Mouse (Mus musculus): ENCODE results near the gene Tasp1. TPM values are rescaled to one million over a fixed set of nuclear protein-coding genes. Genes with fewer than 3 reads are reported as not detected.

The Tasp1 gene
- polyA plus RNA-seq (2015; fragmentation: Nextera tagmentation; extraction: Ambion mirVana), result 22.4 and 24.4 TPM in 2 replicates

- under 1% methylated on average over 68 of the region's 68 CpGs for WGBS
Observed at GRCm38 (mm10) chr2:140066353-140067314, at the start of gene Tasp1. Gene Tasp1, minus strand, starts transcription at chr2:140066805.

GRCm38 (mm10) chr2:140113851-140114250, 47.2 kb upstream of the Tasp1 start:
- Histone ChIP-seq H3K27ac (replicated peaks) (no peak overlapping the region), H3K27me3 (no peaks in the 10 kb centered on the region), H3K9me3 (replicated peaks) (no peaks in the 10 kb centered on the region), H3K4me2 (replicated peaks) (no peak overlapping the region), H3K4me1 (no peaks in the 10 kb centered on the region), H3K36me3 (no peaks in the 10 kb centered on the region), H3K4me3 (replicated peaks) (no peak overlapping the region), H3K9ac (no peak overlapping the region)
- 72% methylated on average over 8 of the region's 8 CpGs for WGBS
- ATAC-seq (ENCODE audit: insufficient number of reproducible peaks, low FRiP score, low TSS enrichment, low read depth), result no peak

More at GRCm38 (mm10) chr2:140066353-140067314, at the start of gene Tasp1:
- H3K4me2 ChIP-seq (replicated peaks), result peak within 1 kb of the TSS; percentile 83
- H3K27me3 ChIP-seq, result no peaks in the 10 kb centered on the region
- H3K27ac ChIP-seq (replicated peaks), result peak within 1 kb of the TSS; percentile 87
- H3K36me3 ChIP-seq, result no peaks in the 10 kb centered on the region
- peak within 1 kb of the TSS; percentile 98 for H3K4me3 ChIP-seq (replicated peaks)
- peaks cover 12% of the 10 kb centered on the region; the same call in 1 of the 2 replicates for H3K4me1 ChIP-seq
- peak; percentile 99 for ATAC-seq (ENCODE audit: insufficient number of reproducible peaks, low FRiP score, low TSS enrichment, low read depth)
- peak within 1 kb of the TSS; percentile 89 for H3K9ac ChIP-seq
- no peaks in the 10 kb centered on the region for H3K9me3 ChIP-seq (replicated peaks)

GRCm38 (mm10) chr2:140108945-140109344, 42.3 kb upstream of the Tasp1 start:
- Histone ChIP-seq H3K4me1 (no peaks in the 10 kb centered on the region), H3K4me2 (replicated peaks) (no peak overlapping the region), H3K27me3 (no peaks in the 10 kb centered on the region), H3K9me3 (replicated peaks) (no peaks in the 10 kb centered on the region), H3K36me3 (no peaks in the 10 kb centered on the region), H3K9ac (no peak overlapping the region), H3K27ac (replicated peaks) (no peak overlapping the region), H3K4me3 (replicated peaks) (no peak overlapping the region)
- 41% methylated on average over 1 of the region's 1 CpGs for WGBS
- ATAC-seq (ENCODE audit: insufficient number of reproducible peaks, low FRiP score, low TSS enrichment, low read depth), result no peak

GRCm38 (mm10) chr2:140107641-140108040, 41.0 kb upstream of the Tasp1 start:
- WGBS, result 82% methylated on average over 4 of the region's 4 CpGs
- Histone ChIP-seq H3K4me3 (replicated peaks) (no peak overlapping the region), H3K27me3 (no peaks in the 10 kb centered on the region), H3K9me3 (replicated peaks) (no peaks in the 10 kb centered on the region), H3K4me2 (replicated peaks) (no peak overlapping the region), H3K27ac (replicated peaks) (no peak overlapping the region), H3K36me3 (no peaks in the 10 kb centered on the region), H3K4me1 (no peaks in the 10 kb centered on the region), H3K9ac (no peak overlapping the region)
- ATAC-seq (ENCODE audit: insufficient number of reproducible peaks, low FRiP score, low TSS enrichment, low read depth), result no peak

GRCm38 (mm10) chr2:140104951-140105350, 38.3 kb upstream of the Tasp1 start:
- Histone ChIP-seq H3K9ac (no peak overlapping the region), H3K36me3 (no peaks in the 10 kb centered on the region), H3K4me1 (no peaks in the 10 kb centered on the region), H3K27me3 (no peaks in the 10 kb centered on the region), H3K27ac (replicated peaks) (no peak overlapping the region), H3K4me2 (replicated peaks) (no peak overlapping the region), H3K9me3 (replicated peaks) (no peaks in the 10 kb centered on the region), H3K4me3 (replicated peaks) (no peak overlapping the region)
- 68% methylated on average over 3 of the region's 3 CpGs for WGBS
- no peak for ATAC-seq (ENCODE audit: insufficient number of reproducible peaks, low FRiP score, low TSS enrichment, low read depth)

- Histone ChIP-seq H3K27ac (replicated peaks) (no peak overlapping the region), H3K9me3 (replicated peaks) (no peaks in the 10 kb centered on the region), H3K9ac (no peak overlapping the region), H3K27me3 (no peaks in the 10 kb centered on the region), H3K4me3 (replicated peaks) (no peak overlapping the region), H3K4me1 (no peaks in the 10 kb centered on the region), H3K4me2 (replicated peaks) (no peak overlapping the region), H3K36me3 (no peaks in the 10 kb centered on the region)
- WGBS, result 67% methylated on average over 3 of the region's 3 CpGs
- ATAC-seq (ENCODE audit: insufficient number of reproducible peaks, low FRiP score, low TSS enrichment, low read depth), result no peak
Observed at GRCm38 (mm10) chr2:140100551-140101474, 34.2 kb upstream of the Tasp1 start.

GRCm38 (mm10) chr2:140099971-140100370, 33.4 kb upstream of the Tasp1 start:
- Histone ChIP-seq H3K9me3 (replicated peaks) (no peaks in the 10 kb centered on the region), H3K4me1 (no peaks in the 10 kb centered on the region), H3K27me3 (no peaks in the 10 kb centered on the region), H3K4me2 (replicated peaks) (no peak overlapping the region), H3K36me3 (no peaks in the 10 kb centered on the region), H3K27ac (replicated peaks) (no peak overlapping the region), H3K9ac (no peak overlapping the region), H3K4me3 (replicated peaks) (no peak overlapping the region)
- 49% methylated on average over 3 of the region's 3 CpGs for WGBS
- no peak for ATAC-seq (ENCODE audit: insufficient number of reproducible peaks, low FRiP score, low TSS enrichment, low read depth)

GRCm38 (mm10) chr2:140097131-140097591, 30.6 kb upstream of the Tasp1 start:
- H3K4me3 ChIP-seq (replicated peaks), result no peak overlapping the region
- 84% methylated on average over 3 of the region's 3 CpGs for WGBS
- ATAC-seq (ENCODE audit: insufficient number of reproducible peaks, low FRiP score, low TSS enrichment, low read depth), result no peak

GRCm38 (mm10) chr2:140096034-140096433, 29.4 kb upstream of the Tasp1 start:
- Histone ChIP-seq H3K36me3 (no peaks in the 10 kb centered on the region), H3K4me3 (replicated peaks) (no peak overlapping the region), H3K4me1 (no peaks in the 10 kb centered on the region), H3K27ac (replicated peaks) (no peak overlapping the region), H3K9ac (no peak overlapping the region), H3K27me3 (no peaks in the 10 kb centered on the region), H3K4me2 (replicated peaks) (no peak overlapping the region), H3K9me3 (replicated peaks) (no peaks in the 10 kb centered on the region)
- ATAC-seq (ENCODE audit: insufficient number of reproducible peaks, low FRiP score, low TSS enrichment, low read depth), result no peak
- WGBS, result 85% methylated on average over 5 of the region's 5 CpGs

More at GRCm38 (mm10) chr2:140097131-140097591, 30.6 kb upstream of the Tasp1 start:
- no peaks in the 10 kb centered on the region for H3K9me3 ChIP-seq (replicated peaks)
- H3K27me3 ChIP-seq, result no peaks in the 10 kb centered on the region
- no peaks in the 10 kb centered on the region for H3K4me1 ChIP-seq
- H3K4me2 ChIP-seq (replicated peaks), result no peak overlapping the region
- H3K36me3 ChIP-seq, result no peaks in the 10 kb centered on the region
- no peak overlapping the region for H3K27ac ChIP-seq (replicated peaks)
- H3K9ac ChIP-seq, result no peak overlapping the region

- 81% methylated on average over 5 of the region's 5 CpGs for WGBS
- no peak overlapping the region for H3K27ac ChIP-seq (replicated peaks)
- H3K9ac ChIP-seq, result no peak overlapping the region
- no peaks in the 10 kb centered on the region for H3K36me3 ChIP-seq
- no peaks in the 10 kb centered on the region for H3K9me3 ChIP-seq (replicated peaks)
- no peak overlapping the region for H3K4me2 ChIP-seq (replicated peaks)
- H3K27me3 ChIP-seq, result no peaks in the 10 kb centered on the region
- no peaks in the 10 kb centered on the region for H3K4me1 ChIP-seq
- ATAC-seq (ENCODE audit: insufficient number of reproducible peaks, low FRiP score, low TSS enrichment, low read depth), result no peak
- H3K4me3 ChIP-seq (replicated peaks), result no peak overlapping the region
Observed at GRCm38 (mm10) chr2:140093433-140093832, 26.8 kb upstream of the Tasp1 start.

GRCm38 (mm10) chr2:140084245-140084644, 17.6 kb upstream of the Tasp1 start:
- H3K27ac ChIP-seq (replicated peaks), result no peak overlapping the region
- H3K4me1 ChIP-seq, result no peaks in the 10 kb centered on the region
- 86% methylated on average over 7 of the region's 7 CpGs for WGBS
- no peaks in the 10 kb centered on the region for H3K27me3 ChIP-seq
- H3K36me3 ChIP-seq, result no peaks in the 10 kb centered on the region
- no peak overlapping the region for H3K9ac ChIP-seq
- no peaks in the 10 kb centered on the region for H3K9me3 ChIP-seq (replicated peaks)
- ATAC-seq (ENCODE audit: insufficient number of reproducible peaks, low FRiP score, low TSS enrichment, low read depth), result no peak
- no peak overlapping the region for H3K4me3 ChIP-seq (replicated peaks)
- H3K4me2 ChIP-seq (replicated peaks), result no peak overlapping the region

All from embryonic facial prominence, embryonic 15.5 days (tissue).